Mouse (Mus musculus) heart, adult 2 months (tissue): ENCODE data around the gene Bphl. TPM values are rescaled to one million over a fixed set of nuclear protein-coding genes. Genes with fewer than 3 reads are reported as not detected.

Source experiments
- DNase-seq, 2 experiments: peaks; one replicate each; pipeline ENCODE4 v3.0.0; 2021
- H3K27ac ChIP-seq: fragments of 200-600 bp; 2 replicates; pipeline ENCODE4 v1.8.1; 2022
- H3K27me3 ChIP-seq: fragments of 200-500 bp; 2 replicates; pipeline ENCODE4 v1.6.1; 2012; ENCODE audit warnings: mild to moderate bottlenecking, low read length, inconsistent platforms, mixed read lengths; ENCODE audit not compliant: control insufficient read depth, insufficient read depth
- H3K36me3 ChIP-seq: fragments of 200-500 bp; 2 replicates; pipeline ENCODE4 v1.6.1; 2012; ENCODE audit warnings: low read length, inconsistent platforms; ENCODE audit not compliant: control insufficient read depth, insufficient read depth
- H3K4me1 ChIP-seq: fragments of 200-500 bp; 2 replicates; pipeline ENCODE4 v1.6.1; 2011; ENCODE audit warnings: low read length; ENCODE audit not compliant: control insufficient read depth, insufficient read depth
- H3K4me3 ChIP-seq: fragments of 200-600 bp; 2 replicates; pipeline ENCODE4 v1.8.1; 2022
- H3K79me2 ChIP-seq: fragments of 200-500 bp; replicated peaks from 2 replicates; pipeline ENCODE4 v1.6.1; 2012; ENCODE audit warnings: mild to moderate bottlenecking, inconsistent platforms, low read length, moderate library complexity, mixed read lengths; ENCODE audit not compliant: control insufficient read depth, insufficient read depth
- H3K9ac ChIP-seq: fragments of 200-500 bp; 2 replicates; pipeline ENCODE4 v1.6.1; 2012; ENCODE audit warnings: low read depth, mild to moderate bottlenecking, control low read depth, inconsistent platforms, low read length, mixed read lengths
- CTCF ChIP-seq: fragments of 200-600 bp; IDR thresholded peaks from 2 replicates; pipeline ENCODE4 v1.8.1; 2022; ENCODE audit warnings: antibody characterized with exemption, mild to moderate bottlenecking, moderate library complexity
- EP300 ChIP-seq: fragments of 200-500 bp; IDR thresholded peaks from 2 replicates; pipeline ENCODE4 v1.6.1; 2011; ENCODE audit warnings: low read depth, low read length, control low read depth; ENCODE audit not compliant: insufficient read depth
- POLR2A ChIP-seq: fragments of 200-500 bp; IDR thresholded peaks from 2 replicates; pipeline ENCODE4 v1.6.1; 2011; ENCODE audit warnings: mild to moderate bottlenecking, low read depth, low read length, control low read depth; ENCODE audit not compliant: insufficient read depth
- WGBS: fragments of 180-500 bp; shearing (Covaris S2); methylation state at CpG from one replicate; pipeline ENCODE4 v1.1.7; 2018; 5-methylcytosine and 5-hydroxymethylcytosine counted together
- intact Hi-C: fragments of 180-260 bp; cut with DNase I; formaldehyde crosslinking; loops from one replicate; pipeline ENCODE4 v1.15.1; 2025
- polyA plus RNA-seq: library from polyadenylated mRNA; depleted of rRNA; stranded (reverse); fragments of >200 nt; gene quantifications from 2 replicates; pipeline ENCODE4 v1.2.3, GENCODE M21; 2012
- total RNA-seq, 2 experiments: library from RNA; stranded (reverse); gene quantifications; 2 replicates each; pipeline ENCODE4 v1.2.3; 2021

Bphl gene
- total and polyA plus RNA-seq, 3 experiments, result 29.8 to 35.3 (median 32.5) TPM

- no peak for TF ChIP-seq POLR2A
- no peak for TF ChIP-seq CTCF
- no peak for TF ChIP-seq EP300
- 46% methylated on average over 2 of the region's 2 CpGs for WGBS
- H3K36me3 ChIP-seq, result peaks cover 16% of the 10 kb centered on the region
- H3K4me1 ChIP-seq, result peaks cover 8% of the 10 kb centered on the region
- no peak for DNase-seq
- peaks cover 8% of the 10 kb centered on the region for H3K79me2 ChIP-seq
- H3K27me3 ChIP-seq, result no peaks in the 10 kb centered on the region
- no peak overlapping the region for H3K9ac ChIP-seq
- peak overlapping the region; percentile 44; the same call in 1 of the 2 replicates for H3K27ac ChIP-seq
- no peak overlapping the region for H3K4me3 ChIP-seq
- intact Hi-C loops, result no loop called here
These were observed 30.2 kb upstream of the Bphl start for GRCm38 (mm10) chr13:34007234-34007633.

GRCm38 (mm10) chr13:34016927-34017569 is 20.3 kb upstream of the Bphl start:
- H3K4me1 ChIP-seq, result no peaks in the 10 kb centered on the region
- no peaks in the 10 kb centered on the region for H3K79me2 ChIP-seq
- H3K36me3 ChIP-seq, result peaks cover 8% of the 10 kb centered on the region
- H3K27me3 ChIP-seq, result no peaks in the 10 kb centered on the region
- no peak overlapping the region for H3K9ac ChIP-seq
- WGBS, result 73% methylated on average over 9 of the region's 9 CpGs
- DNase-seq, result no peak
- H3K4me3 ChIP-seq, result no peak overlapping the region
- no peak overlapping the region for H3K27ac ChIP-seq
- TF ChIP-seq POLR2A, result no peak
- intact Hi-C loops, result no loop called here

- WGBS, result 73% methylated on average over 1 of the region's 1 CpGs
These were observed 18.9 kb upstream of the Bphl start for GRCm38 (mm10) chr13:34018521-34018920.

GRCm38 (mm10) chr13:34021998-34022397 is 15.4 kb upstream of the Bphl start:
- no peak for TF ChIP-seq CTCF
- no peak for TF ChIP-seq POLR2A
- TF ChIP-seq EP300, result no peak
- no peaks in the 10 kb centered on the region for H3K4me1 ChIP-seq
- 77% methylated on average over 2 of the region's 2 CpGs for WGBS
- no peaks in the 10 kb centered on the region for H3K27me3 ChIP-seq
- H3K4me3 ChIP-seq, result no peak overlapping the region
- peaks cover 2% of the 10 kb centered on the region; the same call in 1 of the 2 replicates for H3K36me3 ChIP-seq
- H3K27ac ChIP-seq, result no peak overlapping the region
- no peaks in the 10 kb centered on the region for H3K79me2 ChIP-seq
- no peak overlapping the region for H3K9ac ChIP-seq
- intact Hi-C loops, result no loop called here
- DNase-seq, result no peak

More at GRCm38 (mm10) chr13:34018521-34018920, 18.9 kb upstream of the Bphl start:
- H3K36me3 ChIP-seq, result peaks cover 9% of the 10 kb centered on the region
- H3K27me3 ChIP-seq, result no peaks in the 10 kb centered on the region
- TF ChIP-seq POLR2A, result no peak
- TF ChIP-seq CTCF, result no peak
- no peak for TF ChIP-seq EP300
- DNase-seq, result no peak
- H3K4me3 ChIP-seq, result no peak overlapping the region
- intact Hi-C loops, result no loop called here
- no peaks in the 10 kb centered on the region for H3K4me1 ChIP-seq
- no peak overlapping the region for H3K9ac ChIP-seq
- H3K79me2 ChIP-seq, result no peaks in the 10 kb centered on the region
- H3K27ac ChIP-seq, result no peak overlapping the region

GRCm38 (mm10) chr13:34032041-34032440 is 5.4 kb upstream of the Bphl start:
- Histone ChIP-seq H3K79me2 (no peaks in the 10 kb centered on the region), H3K36me3 (peaks cover 5% of the 10 kb centered on the region; the same call in 1 of the 2 replicates), H3K4me1 (peaks cover under 1% of the 10 kb centered on the region), H3K27me3 (no peaks in the 10 kb centered on the region), H3K27ac (no peak overlapping the region), H3K4me3 (no peak overlapping the region), H3K9ac (no peak overlapping the region)
- DNase-seq, result no peak
- 67% methylated on average over 2 of the region's 2 CpGs for WGBS
- TF ChIP-seq POLR2A (no peak), EP300 (no peak), CTCF (no peak)
- intact Hi-C loops, result no loop called here

GRCm38 (mm10) chr13:34035424-34035823 is 2.0 kb upstream of the Bphl start:
- no peaks in the 10 kb centered on the region; the same call in 1 of the 2 replicates for H3K79me2 ChIP-seq
- no peak for DNase-seq
- peaks cover 5% of the 10 kb centered on the region for H3K4me1 ChIP-seq
- WGBS, result 73% methylated on average over 3 of the region's 3 CpGs
- H3K36me3 ChIP-seq, result 0 out of 2 replicates have a peak, but pooled peaks cover 1% of the 10 kb centered on the region
- TF ChIP-seq CTCF (no peak), EP300 (no peak), POLR2A (no peak)
- H3K9ac ChIP-seq, result no peak overlapping the region
- H3K27ac ChIP-seq, result no peak overlapping the region
- no peak overlapping the region for H3K4me3 ChIP-seq
- no peaks in the 10 kb centered on the region for H3K27me3 ChIP-seq
- intact Hi-C loops, result no loop called here
